Mouse (Mus musculus) hindbrain, embryonic 16.5 days (tissue): ENCODE measurements around the gene Ufsp2. TPM values are rescaled to one million over a fixed set of nuclear protein-coding genes. Genes with fewer than 3 reads are reported as not detected.

Experiments
- ATAC-seq: fragments of 200-750 bp; cut with Nextera tagmentation; 2 replicates; pipeline ENCODE4 v1.8.0; 2017; ENCODE audit warnings: moderate TSS enrichment, moderate library complexity
- H3K27ac ChIP-seq: fragments of 300-500 bp; sonication (generic); 2 replicates; pipeline ENCODE4 v1.5.1; 2014; ENCODE audit warnings: low read depth, mild to moderate bottlenecking, control low read depth, low read length, moderate library complexity
- H3K27me3 ChIP-seq: fragments of 300-500 bp; sonication (generic); replicated peaks from 2 replicates; pipeline ENCODE4 v1.6.1; 2014; ENCODE audit warnings: low read length; ENCODE audit not compliant: control insufficient read depth, insufficient read depth
- H3K36me3 ChIP-seq: fragments of 300-500 bp; sonication (generic); 2 replicates; pipeline ENCODE4 v1.6.1; 2014; ENCODE audit warnings: mild to moderate bottlenecking, low read length, moderate library complexity, mixed read lengths; ENCODE audit not compliant: control insufficient read depth, insufficient read depth
- H3K4me1 ChIP-seq: fragments of 300-500 bp; sonication (generic); 2 replicates; pipeline ENCODE4 v1.6.1; 2014; ENCODE audit warnings: low read depth, low read length; ENCODE audit not compliant: control insufficient read depth, insufficient read depth
- H3K4me2 ChIP-seq: fragments of 300-500 bp; sonication (generic); 2 replicates; pipeline ENCODE4 v1.6.1; 2014; ENCODE audit warnings: mild to moderate bottlenecking, low read length, control low read depth, moderate library complexity
- H3K4me3 ChIP-seq: fragments of 300-500 bp; sonication (generic); 2 replicates; pipeline ENCODE4 v1.5.1; 2014; ENCODE audit warnings: mild to moderate bottlenecking, low read length, control low read depth, moderate library complexity
- H3K9ac ChIP-seq: fragments of 300-500 bp; sonication (generic); 2 replicates; pipeline ENCODE4 v1.6.1; 2014; ENCODE audit warnings: low read depth, mild to moderate bottlenecking, control low read depth, low read length, moderate library complexity
- H3K9me3 ChIP-seq: fragments of 300-500 bp; sonication (generic); 2 replicates; pipeline ENCODE4 v1.6.1; 2014; ENCODE audit warnings: mild to moderate bottlenecking, low read length, moderate library complexity; ENCODE audit not compliant: control insufficient read depth
- WGBS: fragments of 180-500 bp; shearing (Covaris S2); extraction: QIAGEN DNeasy Blood & Tissue Kit; methylation state at CpG from one replicate; pipeline ENCODE4 v1.1.7; 2014; 5-methylcytosine and 5-hydroxymethylcytosine counted together
- polyA plus RNA-seq: library from polyadenylated mRNA; unstranded; fragments of >200 nt; fragmentation: Nextera tagmentation; extraction: Ambion mirVana; gene quantifications from 2 replicates; pipeline ENCODE4 v1.2.1, GENCODE M21; 2015

Gene Ufsp2
- polyA plus RNA-seq, result 60.8 and 63.1 TPM in 2 replicates

DNA sequence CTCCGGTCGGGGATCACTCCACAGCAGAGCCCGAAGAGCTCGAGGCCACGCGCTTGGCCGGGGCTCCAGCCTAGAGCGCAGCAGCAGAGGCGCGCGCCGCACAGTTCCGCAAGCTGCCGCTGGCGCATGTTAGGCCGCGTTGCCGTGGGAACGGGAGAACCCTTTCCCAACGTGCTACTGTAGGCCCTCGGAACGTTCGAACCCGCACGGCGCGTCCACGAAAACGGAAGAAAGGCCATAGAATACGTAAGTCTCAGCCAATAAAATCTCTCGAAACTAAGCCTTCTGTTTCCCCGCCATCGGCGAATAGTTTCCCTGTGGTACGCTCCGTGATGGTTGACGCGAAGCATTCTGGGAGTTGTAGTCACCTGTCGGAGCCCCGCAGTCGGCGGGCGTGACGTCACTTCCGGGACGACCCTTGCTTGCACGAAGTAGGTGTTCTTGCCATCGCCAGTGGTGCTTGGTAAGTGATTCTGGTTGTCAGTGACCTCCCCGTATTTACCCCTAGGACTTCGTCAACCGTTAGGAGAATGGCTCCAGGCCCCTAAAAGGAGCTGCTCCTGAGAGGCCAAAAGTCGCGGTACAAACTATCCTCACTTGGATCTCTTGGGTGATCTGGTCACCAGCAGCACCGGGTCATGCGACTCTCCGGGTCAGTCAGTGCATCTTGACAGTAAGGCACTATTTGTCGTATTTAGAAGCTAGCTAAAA, at the start of gene Ufsp2, which contains the start of gene 1700029J07Rik:
TSS of gene Ufsp2 (plus strand) at position 403 of the 711 bp plus-strand sequence.
TSS of gene 1700029J07Rik (minus strand) at position 127 of the 711 bp plus-strand sequence.
- under 1% methylated on average over 57 of the region's 57 CpGs for WGBS
- Histone ChIP-seq H3K4me2 (peak within 1 kb of the TSS; percentile 86), H3K36me3 (peaks cover 6% of the 10 kb centered on the region; the same call in 1 of the 2 replicates), H3K27ac (peak within 1 kb of the TSS; percentile 84), H3K9ac (peak within 1 kb of the TSS; percentile 81), H3K4me3 (peak within 1 kb of the TSS; percentile 71), H3K4me1 (peaks cover 12% of the 10 kb centered on the region), H3K9me3 (peaks cover 6% of the 10 kb centered on the region), H3K27me3 (no peaks in the 10 kb centered on the region)
- ATAC-seq, result peak; percentile 99

DNA sequence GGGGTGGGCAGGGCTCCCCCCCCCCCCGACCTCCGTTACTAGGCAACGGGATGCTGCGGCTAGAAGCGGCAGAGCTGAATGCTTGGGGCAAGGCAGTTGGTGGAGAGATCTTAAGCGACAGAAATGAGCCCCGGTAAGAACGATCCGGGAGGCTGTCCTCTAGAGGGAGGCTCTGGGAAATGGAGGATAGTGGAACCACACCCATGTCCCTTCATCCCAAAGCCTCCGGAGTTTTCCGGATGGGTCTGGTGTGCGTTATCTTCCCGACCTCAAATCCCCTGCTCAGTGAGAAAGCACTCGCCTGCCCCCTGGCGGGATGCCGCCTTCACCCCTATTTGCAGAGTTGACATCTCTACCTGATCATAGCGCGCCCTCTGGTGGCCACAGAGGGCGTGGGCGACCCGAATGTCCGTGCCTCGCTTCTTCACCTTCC, 40.7 kb upstream of the Ufsp2 start, which contains the start of gene Ccdc110:
TSS of gene Ccdc110 (plus strand) at position 38 of the 433 bp plus-strand sequence.
- Histone ChIP-seq H3K9ac (peak within 1 kb of the TSS; percentile 39), H3K9me3 (peaks cover 5% of the 10 kb centered on the region), H3K4me1 (no peaks in the 10 kb centered on the region), H3K4me3 (peak within 1 kb of the TSS; percentile 49), H3K27me3 (no peaks in the 10 kb centered on the region), H3K27ac (no peak within 1 kb of the TSS), H3K36me3 (no peaks in the 10 kb centered on the region), H3K4me2 (peak within 1 kb of the TSS; percentile 53)
- peak; percentile 96 for ATAC-seq
- under 1% methylated on average over 23 of the region's 23 CpGs for whole genome bisulfite sequencing

DNA sequence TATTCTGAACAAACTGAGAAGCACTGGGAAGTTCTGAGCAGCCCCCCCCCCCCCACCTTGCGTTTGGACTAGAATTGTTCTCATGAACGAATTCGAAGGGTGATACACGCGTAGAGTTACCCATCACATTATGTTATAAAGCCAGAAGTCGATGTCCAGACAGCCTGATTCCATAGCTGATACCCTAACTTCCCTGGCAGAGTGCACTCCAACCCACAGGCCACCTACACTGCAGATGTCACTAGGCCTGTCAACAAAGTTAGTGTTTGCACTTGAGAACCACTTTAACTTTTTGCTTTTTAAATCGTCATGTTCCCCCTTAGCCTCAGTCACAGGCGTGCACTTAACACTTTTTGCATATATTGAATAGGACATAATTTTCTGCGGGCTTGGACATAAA, 38.3 kb upstream of the Ufsp2 start:
- Histone ChIP-seq H3K27ac (no peak overlapping the region), H3K4me2 (no peak overlapping the region), H3K27me3 (no peaks in the 10 kb centered on the region), H3K9me3 (no peaks in the 10 kb centered on the region), H3K9ac (no peak overlapping the region), H3K4me3 (no peak overlapping the region), H3K4me1 (no peaks in the 10 kb centered on the region), H3K36me3 (no peaks in the 10 kb centered on the region)
- WGBS, result 88% methylated on average over 9 of the region's 9 CpGs
- ATAC-seq, result no peak

DNA sequence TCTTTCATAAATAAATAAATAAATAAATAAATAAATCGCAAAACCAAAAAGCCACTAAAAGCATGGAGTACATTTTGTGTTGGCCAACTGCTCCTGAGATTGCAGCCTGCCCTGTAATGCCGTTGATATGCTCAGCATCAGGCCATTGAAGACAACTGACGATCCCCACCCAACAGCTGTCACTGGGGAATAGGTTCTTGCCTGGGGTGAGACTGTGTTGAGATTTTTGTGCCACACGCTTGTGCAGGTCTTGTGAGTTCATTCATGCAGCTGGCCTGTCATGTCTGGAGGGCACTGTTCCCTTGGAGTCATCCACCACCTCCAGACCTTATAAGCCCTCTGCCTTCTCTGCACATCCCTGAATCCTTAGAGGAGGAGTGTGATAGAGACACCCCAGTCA, 29.0 kb upstream of the Ufsp2 start:
- Histone ChIP-seq H3K4me3 (no peak overlapping the region), H3K9me3 (no peaks in the 10 kb centered on the region), H3K4me1 (no peaks in the 10 kb centered on the region), H3K36me3 (no peaks in the 10 kb centered on the region), H3K27me3 (no peaks in the 10 kb centered on the region), H3K9ac (no peak overlapping the region), H3K27ac (no peak overlapping the region), H3K4me2 (no peak overlapping the region)
- 89% methylated on average over 4 of the region's 4 CpGs for WGBS
- ATAC-seq, result no peak

DNA sequence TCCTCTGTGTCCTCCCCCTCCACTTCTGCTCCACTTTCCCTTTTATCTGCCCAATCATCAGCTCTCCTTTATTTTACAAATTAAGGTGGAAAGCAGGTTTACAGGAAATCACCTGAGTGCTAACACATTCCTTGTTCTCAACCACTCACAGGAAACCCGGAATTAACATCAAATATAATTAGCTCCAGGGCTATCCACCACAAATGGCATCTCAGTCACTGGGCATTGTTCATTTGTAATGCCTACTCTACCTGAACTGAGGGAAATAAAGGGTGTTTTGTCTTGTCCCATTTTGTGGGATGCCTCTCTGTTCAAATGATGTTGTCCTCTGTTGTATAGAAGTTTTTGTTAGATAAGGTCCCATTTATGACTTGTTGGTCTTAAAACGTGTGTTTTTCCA, 24.7 kb upstream of the Ufsp2 start:
- Histone ChIP-seq H3K27ac (no peak overlapping the region), H3K9me3 (no peaks in the 10 kb centered on the region), H3K9ac (no peak overlapping the region), H3K4me2 (no peak overlapping the region), H3K27me3 (no peaks in the 10 kb centered on the region), H3K4me1 (no peaks in the 10 kb centered on the region), H3K4me3 (no peak overlapping the region), H3K36me3 (no peaks in the 10 kb centered on the region)
- WGBS, result 54% methylated on average over 2 of the region's 2 CpGs
- no peak for ATAC-seq

DNA sequence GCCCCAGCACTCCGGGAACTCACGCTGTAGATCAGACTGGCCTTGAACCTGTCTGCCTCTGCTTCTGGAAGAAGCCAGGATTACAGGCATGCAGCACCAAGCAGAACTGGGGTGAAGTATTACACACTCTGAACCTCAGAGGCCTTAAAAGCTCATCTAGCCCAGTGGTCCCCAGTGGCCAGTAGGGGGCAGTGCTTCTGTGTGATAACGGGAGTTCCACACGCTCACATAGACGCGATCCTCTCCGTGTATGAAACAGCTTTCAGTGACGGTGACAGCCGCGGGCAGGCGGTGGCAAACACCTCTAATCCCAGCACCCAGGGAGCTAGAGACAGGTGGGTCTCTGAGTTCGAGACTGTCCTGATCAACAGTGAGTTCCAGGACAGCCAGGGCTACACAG, 4.4 kb upstream of the Ufsp2 start:
- Histone ChIP-seq H3K9me3 (peaks cover 6% of the 10 kb centered on the region), H3K4me2 (no peak overlapping the region), H3K27me3 (no peaks in the 10 kb centered on the region), H3K27ac (no peak overlapping the region), H3K4me1 (peaks cover 7% of the 10 kb centered on the region), H3K36me3 (no peaks in the 10 kb centered on the region; the same call in 1 of the 2 replicates), H3K9ac (no peak overlapping the region), H3K4me3 (no peak overlapping the region)
- ATAC-seq, result no peak
- 97% methylated on average over 12 of the region's 12 CpGs for WGBS

DNA sequence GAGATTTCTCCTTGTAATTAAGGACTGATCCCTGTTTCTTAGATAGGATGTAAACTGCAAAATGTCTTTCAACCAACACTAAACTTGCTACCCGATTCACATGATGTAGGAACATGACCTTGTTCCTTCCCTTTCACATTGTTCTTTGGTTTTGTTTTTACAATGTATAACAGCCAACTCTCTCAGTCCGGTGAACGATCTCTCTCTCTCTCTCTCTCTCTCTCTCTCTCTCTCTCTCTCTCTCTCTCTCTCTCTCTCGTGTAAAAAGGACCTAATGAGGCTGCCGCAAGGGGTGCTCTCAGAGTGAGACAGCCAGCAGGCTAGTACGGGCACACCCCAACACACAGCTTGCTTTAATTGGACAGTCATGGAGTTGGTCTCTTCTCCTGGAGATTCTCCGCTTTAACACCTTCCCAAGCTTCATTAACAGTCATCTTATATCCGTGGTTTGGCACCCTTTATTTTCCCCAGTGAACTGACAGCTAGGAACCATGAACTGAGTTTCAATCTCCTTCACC, 1.3 kb upstream of the Ufsp2 start:
- H3K27ac ChIP-seq, result no peak overlapping the region
- H3K27me3 ChIP-seq, result no peaks in the 10 kb centered on the region
- H3K4me3 ChIP-seq, result no peak overlapping the region
- peaks cover 3% of the 10 kb centered on the region; the same call in 1 of the 2 replicates for H3K36me3 ChIP-seq
- WGBS, result 70% methylated on average over 8 of the region's 8 CpGs
- ATAC-seq, result no peak
- peaks cover 6% of the 10 kb centered on the region for H3K9me3 ChIP-seq
- H3K9ac ChIP-seq, result no peak overlapping the region
- H3K4me1 ChIP-seq, result peaks cover 12% of the 10 kb centered on the region
- peak overlapping the region; percentile 86 for H3K4me2 ChIP-seq

DNA sequence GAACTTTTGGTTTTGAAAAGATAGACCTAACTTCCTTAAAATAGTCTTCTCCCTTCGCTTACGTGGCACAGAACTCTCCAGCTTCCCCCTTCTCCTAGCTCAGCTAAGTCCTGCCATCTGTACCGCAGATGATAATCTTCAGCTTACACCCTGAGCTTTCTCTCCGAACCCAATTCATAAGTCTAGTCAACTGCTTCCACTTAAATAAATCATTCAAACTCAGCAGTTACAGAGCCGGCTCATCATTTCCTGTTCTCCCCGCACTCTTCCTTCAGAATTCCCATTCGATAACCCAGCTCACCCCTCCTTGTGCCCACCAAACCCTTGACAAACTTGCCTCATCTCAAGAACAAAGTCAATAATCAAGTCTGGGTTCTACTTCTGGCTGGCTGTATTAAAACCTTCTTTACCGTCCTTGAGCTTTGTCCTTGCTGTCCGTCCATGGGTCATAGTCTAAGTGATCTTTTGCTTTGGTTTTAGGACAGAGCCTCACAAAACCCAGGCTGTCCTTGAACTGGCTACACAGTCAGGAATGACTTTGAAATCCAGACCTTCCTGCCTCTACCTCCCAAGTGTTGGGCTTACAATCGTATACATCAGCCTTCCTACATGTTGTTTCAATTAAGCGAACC, 625 bp downstream of the Ufsp2 start:
- peak overlapping the region; percentile 71 for H3K4me3 ChIP-seq
- 68% methylated on average over 11 of the region's 11 CpGs for WGBS
- H3K27me3 ChIP-seq, result no peaks in the 10 kb centered on the region
- ATAC-seq, result no peak
- H3K4me1 ChIP-seq, result peaks cover 12% of the 10 kb centered on the region
- no peak overlapping the region; the same call in 1 of the 2 replicates for H3K27ac ChIP-seq
- H3K36me3 ChIP-seq, result peaks cover 9% of the 10 kb centered on the region
- H3K4me2 ChIP-seq, result peak overlapping the region; percentile 86
- peak overlapping the region; percentile 72 for H3K9ac ChIP-seq
- H3K9me3 ChIP-seq, result peaks cover 5% of the 10 kb centered on the region

DNA sequence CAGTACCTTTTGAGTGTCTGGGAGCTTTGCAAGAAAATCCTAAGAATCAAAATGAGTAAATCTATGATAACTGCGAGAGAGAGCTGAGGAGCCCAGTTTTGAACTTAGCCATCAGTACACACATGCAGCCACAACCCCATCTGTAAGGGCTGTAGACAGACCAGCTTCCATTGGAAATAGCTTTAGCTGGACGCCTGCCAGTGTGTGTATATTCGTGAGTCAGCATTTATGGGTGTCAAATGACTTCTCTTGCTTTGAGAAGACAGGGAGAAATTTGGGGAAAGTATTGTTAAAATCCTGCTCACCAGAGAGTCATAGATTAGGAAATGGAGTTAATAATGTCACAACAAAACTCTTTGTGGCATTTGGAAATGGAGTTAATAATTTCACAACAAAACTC, 11.3 kb downstream of the Ufsp2 start:
- H3K4me1 ChIP-seq, result no peaks in the 10 kb centered on the region
- no peak overlapping the region for H3K9ac ChIP-seq
- H3K36me3 ChIP-seq, result peaks cover 8% of the 10 kb centered on the region
- WGBS, result 84% methylated on average over 3 of the region's 3 CpGs
- H3K4me2 ChIP-seq, result no peak overlapping the region
- no peak overlapping the region for H3K4me3 ChIP-seq
- no peak overlapping the region for H3K27ac ChIP-seq
- H3K9me3 ChIP-seq, result no peaks in the 10 kb centered on the region
- H3K27me3 ChIP-seq, result no peaks in the 10 kb centered on the region
- ATAC-seq, result no peak
